Mouse (Mus musculus) erythroid progenitor cell, adult 5-6 weeks (primary cell): Measurements from ENCODE around the gene Arl5a. TPM values are rescaled to one million over a fixed set of nuclear protein-coding genes. Genes with fewer than 3 reads are reported as not detected.
A peak's percentile ranks its signal among the peaks of the same experiment; 100 is the strongest.

Experiments
- ATAC-seq: replicated peaks from 2 replicates; pipeline ENCODE4 v1.8.0; 2016; ENCODE audit warnings: moderate number of reproducible peaks, mild to moderate bottlenecking, moderate TSS enrichment, inconsistent platforms; ENCODE audit not compliant: poor library complexity, low FRiP score, severe bottlenecking
- total RNA-seq, 2 experiments: library from RNA; stranded (forward) in 1 of 2; stranded (reverse) in 1 of 2; fragments of 150-400 nt in 1 of 2; fragments of 186-747, 209-891 nt in 1 of 2; gene quantifications; 2 replicates each; pipeline versions ENCODE4 v1.2.3 to v1.2.4; 2015 to 2017; ENCODE audit warnings: low replicate concordance in 2 of 2

Gene Arl5a
- total RNA-seq, 2 experiments from 2014 or later = 11.5 to 23.5 TPM

GRCm38 (mm10) chr2:52424248-52424728, 413 bp downstream of the Arl5a start:
- peak; percentile 78 for ATAC-seq

GRCm38 (mm10) chr2:52423611-52424247, 972 bp downstream of the Arl5a start:
- no peak for ATAC-seq

- ATAC-seq = no peak
Measured at GRCm38 (mm10) chr2:52422871-52423610, 1.7 kb downstream of the Arl5a start.

- ATAC-seq = no peak
Measured at GRCm38 (mm10) chr2:52421197-52421596, 3.5 kb downstream of the Arl5a start.

- no peak for ATAC-seq
Measured at GRCm38 (mm10) chr2:52420001-52420710, 4.5 kb downstream of the Arl5a start.

- ATAC-seq = no peak
Measured at GRCm38 (mm10) chr2:52419295-52419694, 5.4 kb downstream of the Arl5a start.

GRCm38 (mm10) chr2:52412524-52413037, 12.1 kb downstream of the Arl5a start:
- ATAC-seq = no peak

- ATAC-seq = no peak
Measured at GRCm38 (mm10) chr2:52406480-52406879, 18.2 kb downstream of the Arl5a start.

GRCm38 (mm10) chr2:52405238-52405637, 19.5 kb downstream of the Arl5a start:
- ATAC-seq = no peak

- ATAC-seq = no peak
Measured at GRCm38 (mm10) chr2:52394529-52394928, 30.2 kb downstream of the Arl5a start.

GRCm38 (mm10) chr2:52390415-52390975, 34.2 kb downstream of the Arl5a start:
- no peak for ATAC-seq

GRCm38 (mm10) chr2:52389975-52390374, 34.7 kb downstream of the Arl5a start:
- no peak for ATAC-seq

GRCm38 (mm10) chr2:52386451-52386850, 38.2 kb downstream of the Arl5a start:
- ATAC-seq = no peak

- no peak for ATAC-seq
Measured at GRCm38 (mm10) chr2:52386037-52386436, 38.7 kb downstream of the Arl5a start.

GRCm38 (mm10) chr2:52378848-52379261, 45.8 kb downstream of the Arl5a start:
- peak; percentile 49; the same call in 1 of the 2 replicates for ATAC-seq

GRCm38 (mm10) chr2:52378448-52378804, 46.3 kb downstream of the Arl5a start, which contains the start of gene Neb:
TSS of gene Neb (minus strand) at chr2:52378474.
- ATAC-seq = peak; percentile 67; the same call in 1 of the 2 replicates

GRCm38 (mm10) chr2:52377706-52378447, 46.8 kb downstream of the Arl5a start:
- no peak for ATAC-seq

- ATAC-seq = no peak
Measured at GRCm38 (mm10) chr2:52374706-52375105, 50.0 kb downstream of the Arl5a start.

- no peak for ATAC-seq
Measured at GRCm38 (mm10) chr2:52372480-52372879, 52.2 kb downstream of the Arl5a start.
